Mouse (Mus musculus): ENCODE results near the gene Kcnc4.
A peak's percentile ranks its signal among the peaks of the same experiment; 100 is the strongest.

Gene Kcnc4

DNA sequence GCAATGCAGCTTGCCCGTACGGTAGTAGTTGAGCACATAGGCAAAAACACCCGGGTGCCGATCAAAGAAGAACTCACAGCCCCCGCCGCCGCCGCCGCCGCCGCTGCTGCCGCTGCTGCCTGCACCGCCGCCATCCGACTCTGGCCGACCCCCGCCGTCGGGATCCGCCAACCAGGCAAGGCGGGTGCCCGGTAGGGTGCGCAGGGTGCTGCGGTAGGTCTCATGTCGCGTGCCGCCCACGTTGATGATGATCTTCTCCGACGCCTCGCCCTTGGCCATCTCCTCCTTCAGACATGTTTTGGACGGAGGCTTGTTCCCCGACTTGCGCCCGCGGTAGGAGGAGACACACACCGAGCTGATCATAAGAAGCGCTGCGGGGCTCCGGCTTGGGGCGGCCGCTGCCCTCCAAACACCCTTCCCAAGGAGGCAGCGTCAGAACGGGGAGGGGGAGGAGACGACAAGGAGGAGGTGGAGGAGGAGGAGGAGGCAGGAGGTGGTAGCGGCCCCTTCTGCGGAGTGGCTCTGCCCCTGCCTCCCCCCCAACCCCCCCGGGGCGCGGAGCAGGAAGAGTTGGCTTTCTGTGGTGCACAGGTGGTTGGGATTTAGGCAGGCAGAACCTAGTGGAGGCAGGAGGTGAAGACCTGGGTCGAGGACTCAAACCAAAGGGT is 690 bp downstream of the Kcnc4 start:
- DNase-seq (ENCODE audit: low spot score in 2 of 2), result peak in 1 of 2 experiments; percentile 32

DNA sequence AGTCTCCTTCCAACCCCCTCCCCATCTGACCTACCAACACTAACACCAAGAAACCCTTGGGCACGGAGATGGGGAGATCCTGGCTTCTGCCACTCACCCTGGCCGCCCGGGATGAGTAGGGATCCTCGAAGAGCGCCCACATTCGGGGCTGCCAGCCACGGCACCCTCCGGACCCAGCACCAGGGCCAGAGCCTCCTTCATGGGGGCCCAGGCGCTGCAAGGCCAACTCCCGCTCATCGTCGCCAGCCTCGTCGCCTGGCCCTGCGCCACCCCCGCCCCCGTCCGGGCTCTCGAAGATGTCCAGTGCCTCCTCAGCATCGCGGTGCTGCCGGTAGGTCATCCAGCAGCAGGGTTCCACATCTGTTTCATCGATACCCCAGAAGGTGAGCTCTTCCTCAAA is 1.2 kb downstream of the Kcnc4 start:
- DNase-seq (ENCODE audit: low spot score in 2 of 2), result no peak

DNA sequence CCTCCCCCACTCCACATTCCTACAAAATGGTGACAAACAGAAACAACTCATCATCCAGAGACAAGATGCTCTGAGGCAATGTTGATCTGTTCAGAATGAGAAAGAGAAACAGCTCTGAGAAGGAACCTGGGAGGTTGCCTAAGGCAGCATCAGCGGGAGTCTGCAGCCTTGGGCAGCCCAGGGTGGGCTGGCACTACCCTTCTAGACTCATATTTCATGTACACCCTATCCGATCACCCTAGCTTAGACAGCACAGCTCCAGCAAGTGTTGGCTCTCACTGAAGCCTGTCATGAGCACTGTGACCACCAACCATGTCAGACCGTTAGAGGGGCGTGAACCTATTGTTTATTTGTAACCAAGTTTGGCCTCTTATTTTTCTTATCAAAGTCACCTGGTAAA is 5.1 kb downstream of the Kcnc4 start:
- no peak for DNase-seq (ENCODE audit: low spot score in 2 of 2)

DNA sequence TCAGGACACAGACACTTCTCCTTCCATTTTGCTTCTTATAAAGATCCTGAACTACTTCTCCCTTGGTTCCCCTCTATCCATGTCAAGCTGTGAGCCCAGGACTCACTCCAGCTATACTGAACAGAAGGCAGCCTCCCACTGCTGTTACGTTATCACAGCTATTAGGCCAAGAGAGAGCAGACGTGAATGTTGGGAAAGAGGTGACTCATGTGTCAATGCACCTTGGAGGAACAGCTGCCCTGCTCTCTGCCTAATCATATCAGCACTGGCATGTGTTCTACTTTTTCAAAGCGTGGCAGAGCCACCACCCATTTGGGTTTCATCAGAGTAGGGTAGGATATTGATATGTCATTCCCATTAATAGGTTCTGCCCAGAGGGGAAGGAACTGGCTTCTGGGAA is 12.5 kb downstream of the Kcnc4 start:
- no peak for DNase-seq (ENCODE audit: low spot score in 2 of 2)

DNA sequence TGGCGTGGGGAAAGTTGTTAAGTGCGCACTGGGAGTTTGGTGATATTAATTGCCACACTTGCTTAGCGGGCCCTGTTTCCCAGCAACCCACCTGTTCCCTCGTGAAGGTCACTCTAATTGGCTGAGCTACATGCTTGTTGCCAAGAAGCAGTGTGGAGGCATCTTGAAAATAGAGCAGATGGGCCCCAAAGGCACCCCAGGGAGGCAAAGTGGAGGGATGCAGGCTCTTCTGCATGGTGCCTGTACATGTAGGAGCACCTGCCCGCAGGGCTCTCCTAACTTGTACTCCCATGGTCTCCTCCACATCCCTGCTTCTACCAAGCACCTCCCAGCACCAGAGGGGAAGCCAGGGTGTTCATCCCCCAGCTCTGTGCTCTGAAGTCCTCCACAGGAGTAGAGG is 15.5 kb downstream of the Kcnc4 start:
- no peak for DNase-seq (ENCODE audit: low spot score in 2 of 2)

DNA sequence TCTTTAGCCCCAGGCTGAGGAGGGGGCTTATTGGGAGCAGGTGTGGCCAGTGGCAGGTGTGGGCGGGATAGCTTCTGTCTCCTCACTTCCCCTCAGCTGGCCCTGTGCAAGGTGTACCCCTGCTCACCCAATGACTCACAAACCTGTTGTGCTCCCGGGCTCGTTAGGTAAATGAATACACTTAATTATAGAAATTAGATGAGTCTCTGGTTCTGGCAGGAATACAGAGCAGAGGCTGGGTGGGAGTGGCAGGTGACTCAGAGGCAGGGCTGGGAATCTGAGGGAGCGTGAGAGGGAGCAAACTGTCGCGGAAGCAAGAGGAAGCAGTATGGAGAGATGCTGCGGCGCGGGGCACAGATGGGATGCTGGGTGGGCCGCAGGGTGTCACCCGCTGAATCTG is 17.2 kb downstream of the Kcnc4 start:
- DNase-seq (ENCODE audit: low spot score in 2 of 2), result peak; percentile 47 to 64

DNA sequence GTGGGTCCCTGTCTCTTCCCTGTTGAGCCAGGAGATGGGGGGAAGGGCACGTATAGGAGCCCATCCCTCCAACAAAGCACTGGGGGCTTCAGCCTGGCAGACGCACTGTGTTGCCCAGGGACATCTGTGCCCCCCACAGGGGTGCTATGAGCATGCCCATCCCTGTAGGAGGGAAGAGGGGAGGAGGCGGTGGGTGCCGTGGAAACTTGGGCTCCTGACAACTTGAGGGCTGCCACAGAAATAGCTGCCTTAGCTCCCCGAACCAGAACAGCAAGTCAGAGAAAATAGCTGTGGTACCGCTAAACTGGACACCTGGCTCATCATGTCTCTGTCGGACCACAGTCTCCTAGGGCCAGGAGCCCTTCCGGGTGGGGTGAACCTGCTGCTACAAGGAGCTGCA is 18.0 kb downstream of the Kcnc4 start:
- DNase-seq (ENCODE audit: low spot score in 2 of 2), result no peak

DNA sequence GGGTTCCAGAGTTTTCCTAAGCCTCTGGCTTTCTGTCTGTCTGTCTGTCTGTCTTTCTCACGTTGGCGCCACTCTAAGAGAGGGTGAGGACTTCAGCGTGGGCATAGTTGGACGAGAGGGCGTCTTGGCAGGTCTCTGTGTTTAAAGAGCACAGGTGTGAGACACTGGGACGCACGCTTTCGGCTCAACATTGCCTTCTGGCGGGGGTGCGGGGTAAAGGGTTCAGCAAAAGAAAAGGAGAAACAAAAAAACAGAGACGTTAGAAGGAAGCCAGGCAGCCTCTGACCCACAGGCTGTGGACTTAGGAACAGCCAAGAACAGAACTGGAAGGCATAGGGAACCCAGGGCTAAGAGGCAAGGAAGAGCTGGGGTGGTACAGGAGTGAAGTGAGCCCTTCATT is 20.1 kb downstream of the Kcnc4 start:
- no peak for DNase-seq (ENCODE audit: low spot score in 2 of 2)

DNA sequence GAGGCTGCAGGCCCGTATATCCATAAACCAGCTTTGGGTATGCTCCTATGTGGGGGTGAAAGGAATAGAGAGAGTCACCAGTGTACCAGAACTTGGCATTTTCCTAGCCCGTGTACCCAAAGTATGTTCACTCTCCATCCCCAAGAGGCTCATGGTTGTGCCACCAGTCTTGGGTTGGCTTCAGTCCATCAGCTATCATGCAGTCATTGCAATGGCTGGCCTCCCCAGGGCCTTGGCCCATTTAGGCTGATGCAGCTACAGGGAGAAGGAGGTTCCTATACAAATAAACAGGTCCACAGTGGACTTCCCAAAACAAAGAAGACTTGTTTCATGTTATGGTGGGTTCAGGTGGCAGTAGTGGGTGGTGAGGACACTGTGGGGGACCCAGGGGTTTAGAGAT is 21.7 kb downstream of the Kcnc4 start:
- DNase-seq (ENCODE audit: low spot score in 2 of 2), result no peak

DNA sequence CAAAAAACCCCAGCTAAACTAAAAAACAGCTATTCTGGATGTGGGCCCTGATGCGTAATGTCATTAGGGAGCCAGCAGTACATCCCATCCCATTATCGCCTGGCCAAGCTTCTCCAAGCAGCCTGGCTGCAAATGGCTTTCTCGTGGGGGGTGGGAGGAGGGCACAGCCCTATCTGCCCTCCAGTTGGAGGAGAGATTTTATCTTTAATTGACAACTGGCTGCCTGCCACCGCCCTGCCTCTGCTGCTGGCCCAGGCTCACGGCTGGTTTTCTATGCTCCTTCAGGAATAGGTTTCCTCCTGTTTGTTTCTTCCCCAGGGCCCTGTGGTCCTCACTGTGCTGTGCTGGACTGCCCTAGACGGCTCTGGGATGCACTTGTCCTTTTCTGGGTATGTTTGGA is 22.9 kb downstream of the Kcnc4 start:
- DNase-seq (ENCODE audit: low spot score in 2 of 2), result no peak

DNA sequence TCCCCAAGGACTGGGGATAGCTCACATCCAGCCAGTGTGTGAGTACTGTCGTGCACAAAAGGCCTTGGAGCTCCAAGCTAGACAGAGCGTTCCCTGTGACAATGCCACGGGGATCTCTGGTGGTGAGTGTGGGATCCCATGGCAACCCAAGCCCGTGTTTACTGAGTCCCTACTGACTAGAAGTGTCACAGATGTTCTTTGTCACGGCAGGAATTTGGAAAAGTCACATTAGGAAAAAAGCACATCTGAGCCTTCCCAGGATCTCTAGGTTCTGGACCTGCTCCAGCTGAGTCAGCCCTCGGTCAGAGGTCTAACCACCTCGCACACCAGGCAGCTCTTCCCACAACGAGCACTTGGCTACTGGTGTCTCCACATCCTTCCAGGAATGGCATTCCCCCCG is 25.7 kb downstream of the Kcnc4 start:
- no peak for DNase-seq (ENCODE audit: low spot score in 2 of 2)

DNA sequence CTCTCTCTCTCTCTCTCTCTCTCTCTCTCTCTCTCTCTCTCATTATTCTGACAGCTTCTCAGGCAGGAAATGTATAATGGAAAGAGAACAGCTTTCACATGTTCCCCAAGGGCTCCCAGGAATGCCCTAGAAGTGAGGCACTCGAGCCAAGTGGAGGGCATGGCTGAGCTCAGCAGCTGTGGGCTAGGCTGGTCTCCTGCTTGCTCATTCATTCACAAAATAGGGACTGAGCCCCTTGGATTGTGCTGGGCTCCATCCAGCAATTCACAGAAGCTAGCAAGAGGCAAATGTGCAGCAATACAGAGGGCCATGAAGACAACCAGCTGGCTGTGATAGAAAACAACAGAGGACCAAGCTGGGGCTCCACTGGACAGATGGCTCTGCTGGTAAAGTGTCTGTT is 28.1 kb downstream of the Kcnc4 start:
- no peak for DNase-seq (ENCODE audit: low spot score in 2 of 2)

DNA sequence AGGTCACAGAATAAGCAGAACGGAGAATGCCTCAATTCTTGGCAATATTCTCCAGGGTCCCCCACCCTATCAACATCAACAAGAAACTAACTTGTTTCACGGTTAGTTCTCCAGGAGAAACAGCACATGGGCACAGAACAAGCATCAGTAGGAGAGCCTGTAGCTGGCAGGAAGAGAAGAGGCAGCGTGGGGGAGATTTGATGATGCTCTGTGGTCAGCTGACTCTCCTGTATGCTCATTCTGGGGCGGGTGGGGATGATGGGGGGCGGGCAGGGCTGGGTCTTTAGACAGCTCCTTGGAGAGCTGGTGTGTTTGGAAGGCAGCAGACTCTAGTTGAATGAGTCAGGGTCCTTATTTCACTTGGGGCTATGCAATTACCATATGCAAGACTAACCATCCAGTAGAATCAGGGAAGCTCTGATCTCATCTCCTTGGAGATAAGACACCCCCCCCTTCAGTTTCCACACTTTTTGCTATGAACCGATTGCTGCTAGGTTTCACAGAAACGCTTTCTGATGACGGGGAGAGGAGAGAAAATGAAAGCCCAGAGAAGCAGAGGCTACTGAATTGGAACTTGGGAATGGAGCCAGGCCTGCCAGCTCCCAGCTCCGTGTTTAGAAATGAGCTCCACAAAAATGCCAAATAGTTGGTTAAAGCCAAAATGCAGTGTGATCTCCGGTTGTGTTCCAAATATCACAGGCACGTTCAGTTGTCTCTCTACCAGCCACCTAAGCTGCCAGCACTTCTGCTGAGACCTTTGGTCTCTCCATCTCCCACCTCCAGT is 34.9 kb downstream of the Kcnc4 start:
- DNase-seq (ENCODE audit: low spot score in 2 of 2), result peak in 1 of 2 experiments; percentile 23

DNA sequence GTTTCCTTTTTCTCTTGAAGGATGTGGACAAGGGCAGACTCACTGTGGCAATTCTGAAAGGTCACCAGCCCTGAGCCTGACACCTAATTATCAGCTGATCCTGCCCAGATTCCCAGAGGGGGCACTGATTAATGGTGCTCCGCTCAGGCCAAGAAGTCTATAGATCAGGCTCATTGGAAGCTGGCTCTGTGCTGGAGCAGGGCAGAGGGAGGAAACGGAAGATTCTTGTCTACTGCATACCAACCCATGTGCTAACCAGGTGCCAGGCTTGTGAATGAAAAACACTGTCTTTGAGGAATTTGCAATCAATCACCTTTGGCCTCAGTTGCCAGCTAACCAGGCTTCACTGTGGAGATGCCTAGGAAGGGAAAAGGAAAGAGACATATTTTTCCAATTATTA is 39.2 kb downstream of the Kcnc4 start:
- no peak for DNase-seq (ENCODE audit: low spot score in 2 of 2)

DNA sequence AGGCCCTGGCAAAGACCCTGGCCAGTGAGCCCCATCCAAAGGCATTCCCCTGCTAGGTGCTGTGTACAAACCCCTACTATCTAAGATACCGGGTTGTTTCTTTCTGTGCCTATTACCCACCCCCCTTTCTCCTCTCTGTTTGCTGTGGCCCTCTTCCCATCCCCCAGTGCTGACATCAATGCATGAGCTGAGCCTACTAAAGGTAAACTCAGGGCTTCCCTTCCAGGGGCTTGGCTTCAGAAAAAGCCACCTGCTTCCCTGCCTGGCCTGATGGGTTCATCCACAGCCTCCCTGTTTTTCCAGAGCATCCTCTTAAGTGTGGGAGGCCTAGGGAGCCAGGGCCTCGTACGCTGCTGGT is 42.1 kb downstream of the Kcnc4 start:
- no peak for DNase-seq (ENCODE audit: low spot score in 2 of 2)

DNA sequence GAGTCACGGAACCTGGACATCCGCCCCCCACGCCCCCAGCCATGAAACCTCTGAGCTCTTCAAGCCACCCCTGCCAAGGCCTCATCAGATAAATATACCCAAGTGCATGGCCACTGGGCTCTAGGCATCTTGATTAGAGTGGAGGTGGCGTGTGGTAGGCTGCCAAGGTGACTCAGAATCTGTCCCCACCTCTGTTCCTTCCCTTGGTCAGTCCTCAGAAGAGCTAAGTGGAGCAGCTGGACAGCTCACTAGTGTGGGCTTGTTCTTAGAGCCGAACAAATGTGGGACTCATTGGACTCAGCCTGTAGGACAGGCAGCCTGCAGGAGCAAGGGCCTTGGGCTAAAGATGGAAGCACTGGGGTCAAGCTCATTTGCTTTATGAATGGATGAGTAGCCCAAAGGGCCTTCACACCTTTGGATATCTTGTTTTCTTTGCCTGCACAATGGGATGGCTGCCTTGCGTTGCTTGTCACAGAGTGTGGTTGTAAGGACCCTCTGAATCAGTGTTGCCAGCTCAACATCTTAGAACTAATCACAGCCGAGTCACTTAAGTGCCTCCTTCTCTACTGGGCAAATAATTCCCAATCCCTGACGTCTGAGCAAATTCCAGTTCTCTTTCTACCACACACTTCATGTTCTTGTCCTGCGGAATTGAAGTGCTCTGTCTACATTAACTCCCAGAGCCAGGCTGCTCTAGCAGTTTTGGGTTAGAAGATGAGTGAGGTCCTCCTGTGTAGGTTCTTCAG is 42.6 kb downstream of the Kcnc4 start:
- no peak for DNase-seq (ENCODE audit: low spot score in 2 of 2)

DNA sequence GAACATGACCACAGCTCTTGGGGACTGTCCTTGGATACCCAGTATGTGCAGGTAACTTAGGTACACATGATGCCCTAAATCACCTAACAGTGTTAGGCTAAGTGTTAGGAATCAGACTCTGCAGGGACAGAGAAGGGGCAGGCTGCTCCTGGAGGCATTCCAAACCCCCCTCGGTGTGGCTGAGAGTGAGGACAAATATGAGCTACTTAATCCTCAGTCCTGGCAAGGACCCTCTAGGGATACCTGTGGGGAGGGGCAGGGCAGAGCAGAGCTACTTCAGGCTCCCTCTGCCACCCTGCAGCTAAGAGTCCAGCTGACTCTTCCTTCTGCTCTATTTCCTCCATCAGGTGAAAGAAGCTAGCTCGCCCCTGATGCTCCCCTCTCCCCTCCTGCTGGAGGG is 46.3 kb downstream of the Kcnc4 start:
- DNase-seq (ENCODE audit: low spot score in 2 of 2), result no peak

DNA sequence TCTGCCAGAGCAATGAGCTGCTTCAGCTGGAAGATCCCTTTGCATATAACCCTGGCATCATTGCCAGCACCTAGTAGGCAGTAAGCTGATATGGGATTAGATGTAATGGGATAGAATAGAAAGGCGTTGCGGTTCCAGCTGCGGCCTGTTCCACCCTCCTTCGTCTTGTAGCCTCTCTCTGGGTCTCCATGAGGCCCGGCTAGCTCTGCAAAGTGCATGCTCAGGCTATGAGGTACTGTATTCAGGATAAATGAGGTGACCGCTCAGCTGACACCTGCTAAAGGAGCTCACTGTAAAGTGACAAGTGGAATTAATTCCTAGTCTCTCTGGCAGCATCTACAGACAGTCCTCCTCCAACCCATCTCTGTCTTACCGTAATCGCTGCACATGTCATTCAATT is 46.8 kb downstream of the Kcnc4 start:
- DNase-seq (ENCODE audit: low spot score in 2 of 2), result no peak

DNA sequence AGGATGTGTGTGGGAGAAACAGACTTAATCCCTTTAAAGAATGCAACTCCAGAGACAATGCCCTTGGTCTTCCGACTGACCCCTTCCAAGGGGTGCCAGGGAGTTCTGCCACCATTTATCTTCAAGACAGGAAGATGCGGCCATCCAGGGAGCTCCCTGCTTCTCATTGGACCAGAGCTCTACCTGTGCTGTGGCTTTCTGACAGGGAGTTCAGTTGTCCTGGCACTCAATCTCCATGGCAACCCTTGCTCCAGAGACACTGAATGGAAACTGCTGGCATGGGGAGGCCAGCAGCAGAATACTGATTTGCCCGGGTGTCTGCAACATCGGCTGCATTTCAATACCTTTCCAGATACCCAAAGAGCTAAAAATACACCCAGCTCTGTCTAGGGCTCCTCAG is 47.7 kb downstream of the Kcnc4 start:
- DNase-seq (ENCODE audit: low spot score in 2 of 2), result no peak

DNA sequence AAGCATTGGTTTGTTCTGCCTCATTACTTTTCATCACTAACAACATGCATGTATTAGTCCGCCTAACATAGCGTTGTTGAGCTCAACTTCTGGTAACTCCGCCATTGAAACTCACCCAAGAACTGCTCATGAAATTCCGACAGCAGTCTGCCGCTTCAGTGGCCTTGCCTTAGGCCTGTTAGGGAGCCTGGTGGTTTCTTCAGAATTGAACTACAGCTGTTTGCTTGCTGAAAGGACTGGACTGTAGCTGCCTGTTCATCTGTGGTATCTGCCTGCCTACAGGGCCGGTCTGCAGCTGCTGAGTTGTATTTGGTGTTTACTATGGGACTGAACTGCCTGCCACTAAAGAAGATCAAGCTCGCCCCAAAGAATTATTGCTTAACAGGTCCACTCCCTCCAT is 58.0 kb downstream of the Kcnc4 start:
- no peak for DNase-seq (ENCODE audit: low spot score in 2 of 2)

DNA sequence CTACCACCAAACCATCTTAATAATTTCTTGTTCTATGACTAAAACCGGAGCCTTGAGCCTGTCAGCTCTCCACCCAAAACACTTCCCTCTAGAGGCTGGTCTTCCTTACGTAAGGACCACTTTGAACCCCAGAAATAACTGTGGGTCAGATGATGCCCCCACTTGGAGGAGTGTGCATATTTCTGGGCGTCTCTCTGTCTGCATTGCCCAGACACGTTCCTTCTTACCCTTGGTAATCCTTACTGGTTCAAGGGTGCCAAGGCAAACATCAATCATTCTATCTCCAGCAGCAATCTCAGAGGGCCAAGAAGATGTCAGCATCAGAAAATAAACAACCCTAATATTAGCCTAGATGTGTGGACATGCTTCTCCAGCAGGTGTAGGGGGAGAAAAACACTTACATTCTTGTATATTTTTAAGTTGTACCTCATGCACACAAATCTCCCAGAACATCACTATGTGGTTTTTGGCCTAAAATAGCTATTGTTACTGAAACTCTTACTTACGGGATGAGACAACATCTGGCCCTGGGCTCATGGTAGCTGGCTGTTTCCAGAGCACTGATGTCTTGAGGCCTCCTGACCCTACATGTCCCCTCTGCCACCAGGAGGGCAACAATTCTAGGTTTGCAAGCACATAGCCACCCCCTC is 59.2 kb downstream of the Kcnc4 start:
- no peak for DNase-seq (ENCODE audit: low spot score in 2 of 2)

DNA sequence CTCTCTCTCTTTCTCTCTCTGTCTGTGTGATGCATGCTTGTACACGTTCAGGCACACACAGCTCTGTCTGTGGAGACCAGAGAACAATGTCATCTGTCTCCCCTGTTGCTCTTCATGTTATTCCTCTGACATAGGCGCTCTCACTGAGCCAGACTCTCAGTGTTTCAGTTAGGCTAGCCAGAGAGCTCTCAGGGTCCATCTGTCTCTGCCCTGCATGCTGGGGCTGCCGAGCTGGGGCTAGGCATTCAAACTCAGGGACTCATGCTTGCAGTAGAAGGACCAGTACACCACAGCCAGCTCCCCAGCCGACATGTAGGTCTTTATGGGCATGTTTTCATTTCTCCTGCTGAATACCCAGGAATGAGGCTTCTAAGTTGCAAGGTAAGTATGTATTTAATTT is 68.2 kb downstream of the Kcnc4 start:
- DNase-seq (ENCODE audit: low spot score in 2 of 2), result no peak

Measured in frontal cortex, postnatal 25 days (tissue).